Mouse (Mus musculus) thymus, postnatal 10 days (tissue): ENCODE results near the gene Dse.

Experiments used
- DNase-seq, 2 experiments: peaks; one replicate each; pipeline ENCODE4 v3.0.0; 2021; ENCODE audit warnings: low spot score in 2 of 2

The Dse gene

DNA sequence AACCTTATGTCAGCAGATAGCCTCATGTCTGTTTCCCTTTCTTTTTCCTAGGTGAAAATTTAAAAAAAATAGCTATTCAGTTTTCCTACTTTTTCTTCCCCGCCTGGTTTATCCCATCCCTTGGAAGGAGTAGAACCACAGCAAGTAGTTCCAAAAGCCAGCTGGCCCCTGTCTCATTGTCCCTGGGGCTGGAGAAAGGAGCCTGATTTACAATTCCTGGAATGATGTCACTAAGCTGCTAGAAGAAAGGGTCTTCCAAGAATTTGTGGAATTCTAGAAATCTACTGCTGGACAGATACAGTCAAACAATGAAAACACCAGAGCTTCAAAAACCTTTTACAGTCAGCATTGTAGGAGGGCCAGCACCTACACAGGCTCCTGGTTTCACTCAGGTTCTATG, 6.8 kb downstream of the Dse start:
- DNase-seq: no peak

DNA sequence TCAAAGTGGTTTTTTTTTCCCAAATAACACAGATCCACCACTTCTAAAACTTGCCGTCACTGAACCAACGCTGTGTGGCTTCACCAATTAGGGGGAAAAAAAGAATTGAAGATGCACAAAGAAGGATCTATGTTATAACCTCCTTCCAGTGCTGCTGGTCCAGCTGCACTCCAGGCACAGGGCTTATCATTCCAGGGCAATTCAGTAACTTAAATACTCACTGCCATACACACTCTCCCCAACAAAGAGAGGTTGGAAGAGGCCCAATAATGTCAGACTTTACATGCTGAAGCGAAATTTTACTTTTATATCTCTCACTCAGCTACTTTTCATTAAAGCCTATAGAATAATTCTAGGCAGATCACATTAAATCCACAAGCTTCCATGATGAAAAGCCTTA, 8.9 kb downstream of the Dse start:
- DNase-seq: no peak

- no peak for DNase-seq
These were observed 9.5 kb downstream of the Dse start for GRCm38 (mm10) chr10:34198061-34198460.

- no peak for DNase-seq
These were observed 10.2 kb downstream of the Dse start for GRCm38 (mm10) chr10:34197269-34197668.

DNA sequence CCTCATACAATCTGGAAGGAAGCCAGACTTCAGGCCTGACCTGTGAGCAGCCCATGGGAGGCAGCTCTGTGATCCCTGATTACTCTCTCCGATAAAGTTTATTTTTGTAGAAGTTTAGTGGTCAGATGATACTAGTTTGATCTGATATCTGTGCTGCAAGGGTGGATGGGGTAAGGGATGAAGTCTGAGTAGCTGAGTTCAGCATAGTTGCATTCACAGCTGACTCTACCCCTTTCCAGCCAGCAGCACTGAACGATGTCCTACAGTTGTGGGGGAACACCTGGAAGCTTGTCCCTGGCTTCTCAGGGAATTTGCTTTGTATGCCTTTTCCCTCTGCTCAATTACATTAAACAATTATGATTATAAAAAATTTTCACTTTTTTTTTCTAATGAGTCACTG, 12.6 kb downstream of the Dse start:
- DNase-seq: no peak

GRCm38 (mm10) chr10:34194503-34194902, 13.0 kb downstream of the Dse start:
- no peak for DNase-seq

GRCm38 (mm10) chr10:34186571-34187260, 20.8 kb downstream of the Dse start:
- DNase-seq: no peak

GRCm38 (mm10) chr10:34185556-34185955, 22.0 kb downstream of the Dse start:
- DNase-seq: no peak

GRCm38 (mm10) chr10:34184956-34185355, 22.6 kb downstream of the Dse start:
- no peak for DNase-seq

DNA sequence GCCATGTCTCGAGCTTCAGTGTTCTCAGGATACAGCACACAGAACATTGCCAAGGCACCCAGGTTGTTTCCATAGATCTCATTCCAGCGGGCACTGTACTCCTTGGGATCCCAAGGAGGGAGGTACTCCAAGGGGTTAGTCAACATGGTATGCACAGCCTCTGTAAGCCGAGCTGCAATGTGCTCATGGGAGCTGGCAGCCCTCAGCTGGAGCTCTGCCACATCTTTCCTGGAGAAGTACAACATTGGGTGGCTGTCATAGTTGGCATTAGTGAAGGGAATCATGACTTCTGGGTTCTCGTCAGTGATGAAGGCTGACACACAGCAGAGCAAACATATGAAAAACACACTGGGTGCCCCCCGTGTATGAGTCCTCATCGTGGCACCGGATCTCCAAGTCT, 23.8 kb downstream of the Dse start:
- DNase-seq: no peak

DNA sequence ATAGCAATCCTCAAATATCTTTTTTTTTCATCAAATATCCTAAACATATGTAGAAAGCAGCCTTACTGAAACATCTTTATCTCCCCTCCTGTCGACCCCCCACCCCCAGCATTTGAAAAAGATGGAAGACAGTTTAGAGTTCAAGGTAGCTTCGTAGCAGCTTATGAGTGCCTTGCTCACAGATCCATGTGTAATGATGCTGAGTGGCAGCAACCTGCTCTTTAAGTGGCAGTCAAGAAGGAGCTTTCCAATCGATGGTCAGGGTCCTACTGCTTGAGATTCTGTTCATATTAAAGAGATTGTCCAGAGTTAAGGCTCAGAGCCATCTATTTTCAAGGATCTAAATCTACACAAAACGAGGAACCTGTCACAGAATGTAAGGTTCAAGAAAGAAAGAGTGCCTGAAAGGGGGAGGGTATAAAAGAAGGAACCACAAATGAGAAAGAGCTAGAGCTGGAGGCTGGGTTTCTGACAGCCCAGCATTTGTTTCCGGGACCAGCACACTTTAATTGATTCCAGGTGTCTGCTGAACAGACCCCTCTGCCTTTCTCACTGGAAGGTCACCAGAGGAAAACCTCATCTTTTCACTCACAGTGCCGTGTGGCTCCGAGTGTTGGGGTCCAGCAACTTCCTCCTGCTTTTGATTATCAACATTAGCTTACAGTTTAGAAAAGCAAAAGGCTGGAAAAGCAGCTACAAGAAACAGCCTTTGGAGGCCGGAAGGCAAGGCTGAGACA, 31.5 kb downstream of the Dse start:
- DNase-seq: no peak

- no peak for DNase-seq
These were observed 34.7 kb downstream of the Dse start for GRCm38 (mm10) chr10:34172663-34173282.

- DNase-seq: no peak
These were observed 35.9 kb downstream of the Dse start for GRCm38 (mm10) chr10:34171660-34172059.

- DNase-seq: peak; percentile 22 to 28
These were observed 36.3 kb downstream of the Dse start for GRCm38 (mm10) chr10:34171191-34171590.

DNA sequence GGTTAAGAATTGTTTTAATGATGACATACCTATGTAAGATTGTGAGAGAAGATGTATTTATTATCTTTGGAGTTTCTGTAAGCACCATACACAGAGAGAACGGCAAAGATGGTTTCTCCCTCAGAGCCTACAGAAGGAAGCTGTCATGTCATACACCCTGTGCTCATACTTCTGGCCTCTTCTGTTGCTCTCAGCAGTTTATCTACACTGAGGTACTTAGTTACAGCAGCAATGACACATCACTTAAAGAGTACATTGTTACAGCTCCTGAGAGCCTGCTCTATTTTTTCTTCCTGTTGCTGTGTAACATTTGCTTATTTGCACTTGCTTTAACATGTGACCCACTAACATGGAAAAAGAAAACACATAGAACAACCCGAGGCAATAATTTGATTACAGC, 40.5 kb downstream of the Dse start:
- DNase-seq: no peak

DNA sequence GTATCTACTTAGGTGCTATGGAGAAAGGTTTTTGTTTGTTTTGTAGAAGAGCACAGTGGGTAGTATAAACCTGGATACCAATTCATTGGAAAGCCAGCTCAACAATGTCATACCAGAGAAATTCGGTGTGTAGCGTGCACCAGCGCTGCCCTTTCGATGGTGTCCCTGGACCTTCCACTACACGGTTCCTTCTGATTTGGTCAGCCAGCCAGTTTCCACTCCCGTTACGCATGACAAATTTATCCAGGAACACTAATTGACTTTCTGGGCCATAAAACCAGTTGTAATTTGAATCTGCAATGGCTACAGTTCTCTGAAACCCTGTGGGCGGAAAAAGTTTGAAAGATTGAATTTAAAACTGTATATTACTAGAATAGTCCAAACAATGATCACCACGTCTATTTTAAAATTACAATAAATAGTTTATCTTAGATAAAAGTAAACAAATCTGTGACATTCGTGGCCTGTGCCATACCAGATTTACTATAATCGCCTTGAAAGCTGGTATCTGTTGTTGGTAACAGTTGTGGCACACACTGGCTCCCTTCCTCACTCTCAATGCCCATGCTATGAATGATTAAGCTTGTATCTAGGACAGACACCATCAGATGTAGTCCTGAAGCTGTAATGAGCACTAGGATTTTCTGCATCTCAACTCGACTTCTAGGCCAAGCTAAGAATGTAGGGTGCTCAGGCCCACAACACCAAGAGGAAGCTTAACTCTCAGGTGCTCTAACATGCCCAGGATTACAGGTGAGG, 51.5 kb downstream of the Dse start:
- no peak for DNase-seq

- DNase-seq: no peak
These were observed 55.7 kb downstream of the Dse start for GRCm38 (mm10) chr10:34151827-34152226.

GRCm38 (mm10) chr10:34150454-34150853, 57.1 kb downstream of the Dse start:
- DNase-seq: no peak

- DNase-seq: no peak
These were observed 57.7 kb downstream of the Dse start for GRCm38 (mm10) chr10:34149772-34150171.

- no peak for DNase-seq
These were observed 65.8 kb downstream of the Dse start for GRCm38 (mm10) chr10:34141693-34142092.

DNA sequence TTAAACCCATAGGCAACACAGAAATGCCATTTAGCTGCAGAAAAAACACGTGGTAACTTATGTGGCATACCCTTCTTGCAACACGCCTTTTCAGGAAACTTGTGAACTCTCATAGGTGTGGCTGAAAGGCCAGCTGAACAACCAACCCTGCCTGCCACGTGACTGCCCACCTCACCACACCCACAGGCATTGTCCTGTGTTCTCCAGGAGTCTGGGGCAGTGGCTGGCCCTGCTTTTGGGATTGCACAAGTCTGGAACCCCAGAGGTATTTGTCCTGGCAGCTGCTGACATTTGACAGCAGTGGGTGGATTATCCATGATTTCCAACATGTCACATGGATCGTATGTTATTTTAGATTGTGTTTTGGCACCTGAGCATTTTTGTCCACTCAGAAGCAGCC, 67.7 kb downstream of the Dse start:
- DNase-seq: no peak

DNA sequence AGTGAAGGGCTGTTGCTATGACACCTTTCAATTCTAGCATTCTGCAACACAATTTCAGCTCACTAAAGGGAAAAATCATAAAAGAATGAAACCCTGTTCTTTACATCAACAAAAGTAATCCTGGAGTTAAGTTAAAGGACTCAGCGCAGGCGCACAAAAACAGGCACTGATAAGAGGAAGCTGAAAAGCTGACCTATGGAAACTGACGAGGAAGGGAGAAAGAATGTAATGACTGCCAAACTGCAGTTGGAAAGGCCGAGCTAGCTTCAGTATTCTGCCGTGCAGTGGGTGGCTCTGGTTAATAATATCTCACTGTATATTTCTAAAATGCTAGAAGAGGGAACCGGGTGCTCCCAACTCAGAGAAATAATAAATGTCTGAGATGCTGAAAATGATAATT, 69.5 kb downstream of the Dse start:
- DNase-seq: no peak
